Mouse (Mus musculus) kidney, adult 8-10 months (tissue): ENCODE measurements around the gene Sae1.
"Not testable (repeated sequence)": the region's sequence is repeated elsewhere in the genome, so short reads cannot be mapped to it uniquely, and the experiment has no call there.

Experiments
- DNase-seq, 2 experiments: peaks; one replicate each; pipeline ENCODE4 v3.0.0; 2022

Sae1 gene

GRCm38 (mm10) chr7:16402449-16402848 lies 14.8 kb upstream of the Sae1 start:
- DNase-seq = no peak

DNA sequence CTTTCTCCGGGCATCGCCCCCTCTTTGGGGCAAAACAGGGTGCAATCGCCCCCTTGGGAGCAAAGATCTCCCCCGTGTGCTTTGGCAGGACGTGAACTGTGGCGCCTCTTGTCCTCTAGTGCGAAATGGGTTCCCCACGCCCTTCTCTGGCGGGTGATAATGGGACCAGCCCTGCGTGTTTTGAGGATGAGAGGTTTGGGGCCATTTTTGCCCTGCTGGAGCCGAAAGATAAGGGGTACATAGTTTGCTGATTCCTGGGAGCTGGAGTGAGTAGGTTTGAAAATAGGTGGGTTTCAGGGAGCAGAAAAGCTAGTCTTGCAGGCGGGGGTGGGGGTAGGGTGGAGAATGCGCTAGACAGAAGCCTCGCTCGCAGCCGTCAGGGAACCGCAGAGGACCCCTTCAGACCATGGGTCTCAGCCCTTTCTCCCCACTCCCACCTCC lies 14.4 kb upstream of the Sae1 start:
- peak in 1 of 2 experiments; percentile 40 for DNase-seq

DNA sequence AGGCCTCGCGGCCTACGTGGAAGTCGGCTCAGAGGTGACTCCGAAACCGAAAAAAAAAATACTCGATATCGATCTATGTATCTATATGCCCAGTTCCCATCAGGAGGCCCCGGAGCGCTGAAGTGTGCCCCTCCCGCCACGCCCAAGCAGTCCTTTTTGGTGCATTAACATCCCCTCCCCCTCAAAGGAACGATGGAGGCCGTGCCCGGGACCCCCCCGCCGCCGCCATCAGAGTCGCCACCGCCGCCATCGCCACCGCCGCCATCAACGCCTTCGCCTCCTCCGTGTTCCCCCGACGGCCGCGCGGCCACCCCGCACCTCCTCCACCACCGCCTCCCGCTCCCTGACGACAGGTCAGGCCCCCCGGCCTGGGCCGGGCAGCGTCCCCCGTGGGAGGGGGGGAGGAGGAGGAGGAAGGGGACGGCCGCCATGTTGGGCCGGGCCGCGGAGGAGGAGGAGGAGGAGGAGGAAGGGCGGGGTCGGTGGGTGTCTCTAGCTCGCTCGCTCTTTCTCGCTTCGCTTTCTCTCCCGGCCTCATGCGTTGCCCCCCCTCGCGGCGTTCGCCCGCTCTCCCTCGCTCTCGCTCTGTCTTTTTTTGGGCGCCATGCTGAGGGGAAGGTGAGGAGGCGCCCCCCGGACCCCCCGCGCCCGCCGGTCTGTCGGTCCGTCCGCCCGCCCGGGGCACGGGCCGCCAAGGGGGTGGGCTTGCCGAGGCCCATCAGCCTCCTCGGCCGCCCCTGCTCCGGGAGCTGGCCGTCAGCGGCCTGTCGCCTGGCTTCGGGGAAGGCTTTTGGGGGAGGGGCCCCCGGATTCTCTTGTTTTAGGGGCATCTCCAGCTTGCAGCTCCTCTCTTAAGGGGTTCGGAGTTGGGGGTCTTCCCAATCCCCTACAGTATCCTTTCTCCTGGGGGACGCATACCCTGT lies 13.3 kb upstream of the Sae1 start, which contains the start of gene Zc3h4:
Gene Zc3h4, plus strand, starts transcription at position 222 of the 923 bp plus-strand sequence.
- peak; percentile 85 to 86 for DNase-seq

DNA sequence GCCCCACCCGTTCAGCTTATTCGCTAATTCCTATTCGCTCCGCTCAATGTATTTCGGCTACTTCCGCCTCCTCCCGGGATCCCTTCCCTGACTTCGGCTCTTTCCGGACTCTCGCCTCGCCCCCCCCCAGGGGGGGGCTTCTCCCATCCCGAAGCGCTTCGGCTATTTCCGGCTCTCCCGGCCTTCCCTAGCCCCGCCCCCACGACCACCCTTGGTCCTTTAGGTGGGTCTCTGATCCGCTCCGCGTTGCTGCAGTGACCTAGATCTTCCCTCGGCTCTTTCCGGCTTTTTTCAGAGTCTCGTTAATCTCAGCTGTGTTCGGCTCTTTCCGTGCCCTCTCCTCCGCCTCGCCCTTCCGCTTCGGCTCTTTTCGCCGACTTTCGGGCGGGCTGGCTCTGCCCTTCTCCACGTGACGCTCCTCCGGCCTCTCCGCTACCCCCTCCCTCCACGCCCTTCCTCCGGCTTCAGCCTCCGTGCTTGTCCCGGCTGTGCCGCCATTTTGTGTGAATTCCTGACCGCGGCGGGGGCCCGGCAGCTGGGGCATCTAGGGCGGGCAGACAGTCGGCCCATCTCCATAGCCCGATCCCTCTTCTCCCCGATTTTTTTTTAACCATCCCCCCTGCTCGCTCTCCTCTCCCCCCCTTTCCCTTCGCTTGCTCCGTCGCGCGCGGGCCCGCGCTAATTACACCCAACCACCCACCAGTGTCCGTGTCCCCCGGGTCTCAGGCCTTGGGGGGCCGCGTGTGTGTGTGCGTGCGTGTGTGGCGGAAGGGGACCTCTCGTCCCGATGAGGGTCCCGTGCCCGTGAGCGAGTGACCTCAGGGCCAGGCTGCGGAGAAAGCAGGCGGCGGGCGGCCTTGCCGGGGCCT lies 12.4 kb upstream of the Sae1 start:
- peak; percentile 96 to 99 for DNase-seq

- peak; percentile 94 for DNase-seq
Observed at GRCm38 (mm10) chr7:16399098-16399819, 11.7 kb upstream of the Sae1 start.

GRCm38 (mm10) chr7:16398387-16399050 lies 10.9 kb upstream of the Sae1 start:
- no peak for DNase-seq

GRCm38 (mm10) chr7:16397465-16397864 lies 9.9 kb upstream of the Sae1 start:
- DNase-seq = no peak

DNA sequence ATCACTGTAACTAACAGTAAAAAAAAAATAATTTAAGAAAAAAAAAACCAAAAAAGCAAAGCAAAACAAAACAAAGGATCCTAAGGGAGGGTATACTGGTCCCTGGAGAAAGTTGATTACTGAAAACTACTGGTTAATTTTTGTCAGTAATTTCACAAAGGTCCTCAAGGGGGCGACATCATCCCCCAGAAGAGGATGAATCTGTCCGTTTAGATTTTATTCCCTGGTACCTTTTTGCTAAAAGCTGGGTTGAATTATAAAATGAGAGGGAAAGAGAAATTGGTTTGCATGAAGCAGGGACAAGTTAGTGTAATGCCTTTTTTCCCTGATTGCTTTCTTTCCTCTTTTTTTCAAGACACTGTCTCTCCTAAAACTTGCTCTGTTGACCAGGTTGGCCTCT lies 8.3 kb upstream of the Sae1 start:
- peak in 1 of 2 experiments; percentile 44 for DNase-seq

GRCm38 (mm10) chr7:16392923-16393322 lies 5.3 kb upstream of the Sae1 start:
- DNase-seq = no peak

DNA sequence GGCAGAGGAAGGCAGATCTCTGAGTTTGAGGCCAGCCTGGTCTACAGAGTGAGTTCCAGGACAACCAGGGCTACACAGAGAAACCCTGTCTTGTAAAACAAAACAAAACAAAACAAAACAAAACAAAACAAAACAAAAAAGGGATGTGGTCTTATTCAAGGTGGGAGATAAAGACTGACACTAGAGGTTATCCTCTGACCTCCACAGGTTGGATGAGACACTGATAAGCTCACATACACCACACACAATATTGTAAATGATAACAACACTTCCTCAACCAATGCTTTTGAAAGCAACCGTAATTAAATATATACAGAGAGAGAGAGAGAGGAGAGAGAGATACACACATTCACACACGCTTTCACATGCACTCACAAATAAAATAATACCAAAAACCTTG lies 2.3 kb upstream of the Sae1 start:
- not testable (repeated sequence) for DNase-seq

DNA sequence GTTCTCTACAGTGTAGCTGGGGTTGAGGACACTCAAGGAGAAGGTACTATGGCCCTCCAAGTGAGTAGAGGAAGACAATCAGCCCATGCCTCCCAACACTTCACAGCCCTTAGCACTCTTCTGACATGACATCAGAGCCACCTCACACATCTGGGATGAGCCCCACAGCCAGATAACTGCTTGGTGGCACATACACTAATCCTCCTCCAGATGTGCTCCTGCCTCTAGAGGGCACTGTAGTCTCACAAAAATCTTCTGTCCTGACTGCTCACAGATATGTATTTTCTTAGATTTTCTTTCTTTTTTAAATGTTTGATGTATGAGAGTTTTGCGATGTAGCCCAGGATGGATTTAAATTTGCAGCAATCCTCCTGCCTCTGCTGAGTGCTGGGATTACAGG lies 11.1 kb downstream of the Sae1 start:
- peak in 1 of 2 experiments; percentile 55 for DNase-seq

DNA sequence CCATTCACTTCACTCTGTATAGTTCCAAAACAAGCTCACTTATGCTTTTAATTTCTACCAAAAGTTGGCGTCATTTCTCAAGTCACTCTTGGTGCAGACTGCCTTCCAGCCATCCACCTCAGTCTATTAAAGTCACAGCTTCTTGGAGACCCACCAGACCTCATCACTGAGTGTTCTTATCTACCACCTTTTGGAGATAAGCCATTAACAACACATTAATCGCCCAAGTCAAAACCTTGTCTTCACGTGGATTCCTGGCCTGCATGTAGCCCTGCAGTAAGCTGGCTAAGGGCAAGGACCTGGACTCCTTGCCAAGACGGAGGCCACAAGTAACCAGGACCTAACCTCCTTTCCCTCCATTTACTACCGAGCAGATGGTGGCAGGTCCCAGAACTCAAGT lies 12.6 kb downstream of the Sae1 start:
- DNase-seq = no peak

DNA sequence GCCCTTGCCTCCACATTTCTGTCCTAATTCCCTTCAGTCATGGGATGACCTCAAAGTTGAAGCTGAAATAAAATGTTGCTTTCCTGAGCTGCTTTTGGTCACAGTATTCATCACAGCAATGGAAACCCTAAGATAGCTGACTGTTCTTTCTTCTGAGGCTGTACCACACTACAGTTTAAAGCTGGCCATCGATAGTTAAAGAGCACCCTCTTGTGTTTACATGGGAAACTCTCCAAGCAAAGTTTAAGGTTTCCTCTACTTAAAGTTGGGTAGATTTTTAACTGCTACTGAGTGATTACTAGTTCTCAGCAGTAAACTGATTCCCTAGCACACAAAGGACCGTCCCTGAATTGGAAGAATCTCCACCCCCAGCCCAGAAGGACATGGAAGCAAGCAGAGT lies 13.9 kb downstream of the Sae1 start:
- DNase-seq = no peak

- peak; percentile 62 to 72 for DNase-seq
Observed at GRCm38 (mm10) chr7:16370596-16370995, 17.0 kb downstream of the Sae1 start.

DNA sequence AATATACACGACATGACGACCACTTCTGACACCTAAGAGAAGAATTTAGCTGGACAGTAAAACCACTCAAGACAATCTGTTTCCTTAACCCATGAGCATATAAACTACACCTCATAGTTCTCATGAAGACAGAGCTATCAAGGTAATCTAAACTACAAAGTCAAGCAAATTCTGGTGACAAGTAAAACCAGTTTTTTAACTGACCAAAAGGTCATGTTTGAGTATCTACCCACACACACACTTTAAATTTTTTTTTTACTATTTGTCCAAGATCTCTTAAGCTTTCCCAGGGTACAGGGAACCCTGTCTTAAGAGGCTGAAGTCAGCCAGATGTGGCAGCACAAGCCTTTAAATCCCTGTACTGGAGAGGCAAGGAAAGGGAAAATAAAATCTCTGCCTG lies 18.8 kb downstream of the Sae1 start:
- no peak for DNase-seq

GRCm38 (mm10) chr7:16366669-16367068 lies 20.9 kb downstream of the Sae1 start:
- DNase-seq = peak in 1 of 2 experiments; percentile 26

DNA sequence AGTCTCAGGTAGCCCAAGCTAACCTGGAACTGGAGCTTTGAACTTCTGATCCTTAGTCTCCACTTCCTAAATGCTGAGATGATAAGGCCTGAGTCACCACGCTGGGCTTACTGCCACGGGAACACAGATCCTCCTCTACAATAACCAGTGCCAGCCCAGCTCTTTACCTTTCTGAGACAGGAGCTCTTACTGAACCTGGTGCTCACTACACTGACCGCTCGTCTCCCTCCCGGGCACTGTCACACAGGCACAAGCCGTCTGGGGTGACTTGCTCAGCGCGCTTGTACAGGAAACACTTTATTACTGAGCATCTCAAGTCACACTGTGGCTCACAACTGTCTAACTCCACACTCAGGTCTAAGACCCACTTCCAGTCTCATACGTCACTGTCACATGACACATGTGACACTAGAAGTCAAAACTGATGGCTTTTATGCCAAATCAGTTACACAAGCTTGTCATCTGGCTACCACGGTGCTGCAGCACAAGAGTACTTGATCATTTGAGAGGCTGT lies 21.4 kb downstream of the Sae1 start:
- DNase-seq = peak in 1 of 2 experiments; percentile 16

GRCm38 (mm10) chr7:16364901-16365500 lies 22.6 kb downstream of the Sae1 start:
- peak in 1 of 2 experiments; percentile 23 for DNase-seq

GRCm38 (mm10) chr7:16364319-16364718 lies 23.3 kb downstream of the Sae1 start:
- DNase-seq = peak; percentile 18 to 33

GRCm38 (mm10) chr7:16357602-16358001 lies 30.0 kb downstream of the Sae1 start:
- DNase-seq = no peak

GRCm38 (mm10) chr7:16355854-16356594 lies 31.6 kb downstream of the Sae1 start:
- DNase-seq = no peak
